23 mouse cellular contexts compared by ENCODE assay signal in the genomic region with DNA sequence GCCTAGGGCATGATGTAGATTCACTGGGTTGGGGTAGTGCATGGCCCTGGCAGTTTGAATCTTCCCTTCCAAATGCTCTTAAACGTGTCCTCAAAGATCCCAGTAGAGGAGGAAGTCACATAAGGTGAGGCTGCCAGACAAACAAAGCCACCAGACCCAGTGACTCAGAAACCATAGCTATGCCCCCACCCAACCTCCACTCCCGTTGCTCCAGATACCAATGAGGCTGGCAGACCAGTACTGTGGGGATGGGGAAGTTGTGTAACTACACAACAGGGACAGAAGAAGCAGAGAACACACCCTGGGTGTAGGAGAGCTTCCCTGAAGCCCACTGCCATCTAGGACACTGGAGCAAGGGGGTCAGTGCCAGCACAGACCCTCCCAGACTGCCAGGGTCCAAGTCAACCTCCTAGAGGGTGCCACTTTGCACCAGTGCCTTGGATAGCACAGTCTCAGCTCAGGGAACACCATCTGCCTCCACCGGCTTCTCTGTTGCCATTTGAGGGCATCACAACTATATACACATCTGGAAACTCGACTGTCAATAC.
DNase-seq lines count a peak whose midpoint lies in the region; ATAC-seq and TF ChIP-seq lines count a peak whose summit lies in the region.
"Had no signal": no experiment of that assay in that cellular context is flagged by ENCODE, and none has a peak within 500 bp of the region (broad histone marks: within the 10 kb centered on the region; RNA-seq: fewer than 3 reads in every experiment).

No protein-coding gene starts in this region.

- no peak overlapping the region for H3K4me2 ChIP-seq in midbrain, embryonic 13.5 days (replicated peaks)
- H3K4me2 ChIP-seq in midbrain, postnatal 0 days (ENCODE audit: low read depth, low read length, poor library complexity, severe bottlenecking): no peak overlapping the region
- H3K4me2 ChIP-seq: embryonic facial prominence, embryonic 15.5 days; hindbrain, embryonic 15.5 days; limb, embryonic 13.5 days; liver, embryonic 12.5 days; lung, embryonic 14.5 days had no signal

- H3K4me3 ChIP-seq in heart, embryonic 10.5 days: no peak overlapping the region
- no peak overlapping the region for H3K4me3 ChIP-seq in midbrain, embryonic 13.5 days (replicated peaks)
- no peak overlapping the region for H3K4me3 ChIP-seq in midbrain, postnatal 0 days (ENCODE audit: low read depth, low read length)
- H3K4me3 ChIP-seq: embryonic facial prominence, embryonic 15.5 days; hindbrain, embryonic 15.5 days; limb, embryonic 13.5 days; liver, embryonic 12.5 days; megakaryocyte, embryonic 14.5 days had no signal

- WGBS in heart, embryonic 10.5 days: 77% methylated on average over 4 of the region's 4 CpGs
- 91% methylated on average over 4 of the region's 4 CpGs for WGBS in midbrain, embryonic 13.5 days
- 80% methylated on average over 4 of the region's 4 CpGs for WGBS in midbrain, postnatal 0 days

- peaks cover 43% of the 10 kb centered on the region for H3K27me3 ChIP-seq in heart, embryonic 10.5 days (ENCODE audit: insufficient read depth, poor library complexity, severe bottlenecking)
- H3K27me3 ChIP-seq in midbrain, embryonic 13.5 days: no peaks in the 10 kb centered on the region
- H3K27me3 ChIP-seq in midbrain, postnatal 0 days (ENCODE audit: insufficient read depth, low read length): no peaks in the 10 kb centered on the region
- H3K27me3 ChIP-seq: embryonic facial prominence, embryonic 15.5 days; hindbrain, embryonic 15.5 days; limb, embryonic 13.5 days had no signal

- no peak for TF ChIP-seq CTCF in midbrain, postnatal 0 days (IDR thresholded peaks at IDR 0.05)

- ATAC-seq in midbrain, embryonic 13.5 days: no peak
- no peak for ATAC-seq in midbrain, postnatal 0 days (ENCODE audit: low FRiP score)
- ATAC-seq in common myeloid progenitor, adult 5-6 weeks (replicated peaks; ENCODE audit: low read depth, poor library complexity, severe bottlenecking): 0 out of 2 replicates have a peak, but pooled peaks have one; percentile 9
- ATAC-seq: liver, embryonic 12.5 days; midbrain, embryonic 16.5 days had no signal

- no peak for DNase-seq in heart, embryonic 10.5 days (ENCODE audit: low spot score)
- no peak for DNase-seq in heart, postnatal 4 days
- no peak for DNase-seq in midbrain, postnatal 0 days (ENCODE audit: low spot score)
- DNase-seq in monocyte, adult 2 months (ENCODE audit: low read depth in 1 of 2, low spot score in 2 of 2): peak; percentile 47 to 50
- no peak for DNase-seq in urinary bladder, postnatal 25 days (ENCODE audit: low spot score)
- DNase-seq in frontal cortex, adult 2 months (ENCODE audit: extremely low spot score in 1 of 2, low spot score in 1 of 2): no peak
- DNase-seq: cerebellum, adult 8-10 months; cerebellum, postnatal 36 days; gastrocnemius, postnatal 10 days; heart, adult 18-20 months; kidney, adult 8-10 months; kidney, postnatal 14 days; lung, embryonic 14.5 days; thymus, adult 2 months had no signal

- H3K27ac ChIP-seq in heart, embryonic 10.5 days: peak overlapping the region; percentile 47; the same call in 1 of the 2 replicates
- 0 out of 2 replicates have a peak overlapping the region, but pooled peaks have one; percentile 19 for H3K27ac ChIP-seq in midbrain, embryonic 13.5 days
- no peak overlapping the region for H3K27ac ChIP-seq in midbrain, postnatal 0 days (ENCODE audit: low read depth, low read length)
- H3K27ac ChIP-seq: embryonic facial prominence, embryonic 15.5 days; hindbrain, embryonic 15.5 days; limb, embryonic 13.5 days; liver, embryonic 12.5 days; stomach, postnatal 0 days had no signal

- H3K9ac ChIP-seq in midbrain, embryonic 13.5 days (replicated peaks): no peak overlapping the region
- H3K9ac ChIP-seq in midbrain, postnatal 0 days (replicated peaks; ENCODE audit: low read length, poor library complexity, severe bottlenecking): no peak overlapping the region
- H3K9ac ChIP-seq: embryonic facial prominence, embryonic 15.5 days; hindbrain, embryonic 15.5 days; limb, embryonic 13.5 days; liver, embryonic 12.5 days; lung, embryonic 14.5 days had no signal

- peaks cover 52% of the 10 kb centered on the region for H3K4me1 ChIP-seq in heart, embryonic 10.5 days
- H3K4me1 ChIP-seq in midbrain, embryonic 13.5 days (replicated peaks): peaks cover 47% of the 10 kb centered on the region
- peaks cover 14% of the 10 kb centered on the region for H3K4me1 ChIP-seq in midbrain, postnatal 0 days (ENCODE audit: insufficient read depth, low read length)

- H3K9me3 ChIP-seq in heart, embryonic 10.5 days: no peaks in the 10 kb centered on the region
- H3K9me3 ChIP-seq in midbrain, embryonic 13.5 days: no peaks in the 10 kb centered on the region
- H3K9me3 ChIP-seq in midbrain, postnatal 0 days (ENCODE audit: low read length): no peaks in the 10 kb centered on the region
- H3K9me3 ChIP-seq: embryonic facial prominence, embryonic 15.5 days; hindbrain, embryonic 15.5 days; limb, embryonic 13.5 days; liver, embryonic 12.5 days; megakaryocyte, embryonic 14.5 days had no signal

- no peaks in the 10 kb centered on the region for H3K36me3 ChIP-seq in heart, embryonic 10.5 days
- H3K36me3 ChIP-seq in midbrain, embryonic 13.5 days: no peaks in the 10 kb centered on the region
- H3K36me3 ChIP-seq in midbrain, postnatal 0 days (ENCODE audit: insufficient read depth, low read length): no peaks in the 10 kb centered on the region
- H3K36me3 ChIP-seq: embryonic facial prominence, embryonic 15.5 days; hindbrain, embryonic 15.5 days; limb, embryonic 13.5 days; liver, embryonic 12.5 days had no signal

Comparison
In these comparisons a context has a peak if more than half of its experiments do, and no peak if none do; other contexts are left out.
1. DNase-seq: peak in monocyte, adult 2 months (2 of 2); none in heart, embryonic 10.5 days (single experiment), heart, postnatal 4 days (single experiment), midbrain, postnatal 0 days (single experiment), urinary bladder, postnatal 25 days (single experiment) and frontal cortex, adult 2 months (0 of 2).